Mouse (Mus musculus) forebrain, embryonic 11.5 days (tissue): Measurements from ENCODE around the gene Crisp2. TPM values are rescaled to one million over a fixed set of nuclear protein-coding genes. Genes with fewer than 3 reads are reported as not detected.
A peak's percentile ranks its signal among the peaks of the same experiment; 100 is the strongest.

Experiments used
- ATAC-seq: fragments of 200-750 bp; cut with Nextera tagmentation; replicated peaks from 2 replicates; pipeline ENCODE4 v1.8.0; 2017; ENCODE audit warnings: moderate TSS enrichment; ENCODE audit not compliant: low FRiP score
- DNase-seq: peaks from one replicate; pipeline ENCODE4 v3.0.0-alpha.2; 2017; ENCODE audit warnings: low spot score
- H3K27ac ChIP-seq: fragments of 300-500 bp; sonication (generic); 2 replicates; pipeline ENCODE4 v1.5.1; 2014; ENCODE audit warnings: low read depth, low read length
- H3K27me3 ChIP-seq: fragments of 300-500 bp; sonication (generic); 2 replicates; pipeline ENCODE4 v1.6.1; 2014; ENCODE audit warnings: mild to moderate bottlenecking, low read length, mixed read lengths; ENCODE audit not compliant: control insufficient read depth, insufficient read depth
- H3K36me3 ChIP-seq: fragments of 300-500 bp; sonication (generic); 2 replicates; pipeline ENCODE4 v1.6.1; 2014; ENCODE audit warnings: mild to moderate bottlenecking, low read length, moderate library complexity, mixed read lengths; ENCODE audit not compliant: control insufficient read depth, insufficient read depth
- H3K4me1 ChIP-seq: fragments of 300-500 bp; sonication (generic); replicated peaks from 2 replicates; pipeline ENCODE4 v1.6.1; 2014; ENCODE audit warnings: low read length, mixed read lengths; ENCODE audit not compliant: control insufficient read depth, insufficient read depth
- H3K4me2 ChIP-seq: fragments of 300-500 bp; sonication (generic); 2 replicates; pipeline ENCODE4 v1.6.1; 2014; ENCODE audit warnings: low read depth, mild to moderate bottlenecking, low read length, moderate library complexity, mixed read lengths; ENCODE audit not compliant: severe bottlenecking
- H3K4me3 ChIP-seq: fragments of 300-500 bp; sonication (generic); 2 replicates; pipeline ENCODE4 v1.5.1; 2014; ENCODE audit warnings: low read depth, low read length
- H3K9ac ChIP-seq: fragments of 300-500 bp; sonication (generic); 2 replicates; pipeline ENCODE4 v1.6.1; 2014; ENCODE audit warnings: low read length
- H3K9me3 ChIP-seq: fragments of 300-500 bp; sonication (generic); 2 replicates; pipeline ENCODE4 v1.6.1; 2016; ENCODE audit warnings: low read length, mixed read lengths; ENCODE audit not compliant: control insufficient read depth
- WGBS: fragments of 180-500 bp; shearing (Covaris S2); extraction: QIAGEN DNeasy Blood & Tissue Kit; methylation state at CpG from one replicate; pipeline ENCODE4 v1.1.7; 2014; 5-methylcytosine and 5-hydroxymethylcytosine counted together
- polyA plus RNA-seq: library from polyadenylated mRNA; unstranded; fragments of >200 nt; fragmentation: Nextera tagmentation; extraction: Ambion mirVana; gene quantifications from 2 replicates; pipeline ENCODE4 v1.2.1, GENCODE M21; 2014

Gene Crisp2
- not detected in 2 replicates for polyA plus RNA-seq

- DNase-seq (no peak), ATAC-seq (no peak)
- Histone ChIP-seq H3K4me3 (no peak within 1 kb of the TSS), H3K36me3 (no peaks in the 10 kb centered on the region), H3K4me2 (no peak within 1 kb of the TSS), H3K9me3 (no peaks in the 10 kb centered on the region), H3K4me1 (no peaks in the 10 kb centered on the region), H3K9ac (no peak within 1 kb of the TSS), H3K27me3 (no peaks in the 10 kb centered on the region), H3K27ac (no peak within 1 kb of the TSS)
- 63% methylated on average over 2 of the region's 2 CpGs for WGBS
Measured at GRCm38 (mm10) chr17:40806953-40807572, at the start of gene Crisp2. Gene Crisp2, minus strand, starts transcription at chr17:40807003.

GRCm38 (mm10) chr17:40855065-40855464 lies 48.3 kb upstream of the Crisp2 start:
- DNase-seq, result no peak
- Histone ChIP-seq H3K9ac (no peak overlapping the region), H3K4me3 (no peak overlapping the region), H3K36me3 (no peaks in the 10 kb centered on the region), H3K27me3 (no peaks in the 10 kb centered on the region), H3K4me2 (no peak overlapping the region), H3K9me3 (no peaks in the 10 kb centered on the region), H3K4me1 (no peaks in the 10 kb centered on the region), H3K27ac (no peak overlapping the region)
- ATAC-seq, result no peak

GRCm38 (mm10) chr17:40837308-40837707 lies 30.5 kb upstream of the Crisp2 start:
- Histone ChIP-seq H3K4me2 (no peak overlapping the region), H3K9ac (no peak overlapping the region), H3K4me3 (no peak overlapping the region), H3K9me3 (no peaks in the 10 kb centered on the region), H3K27ac (no peak overlapping the region), H3K4me1 (no peaks in the 10 kb centered on the region), H3K36me3 (no peaks in the 10 kb centered on the region), H3K27me3 (no peaks in the 10 kb centered on the region)
- ATAC-seq, result no peak
- DNase-seq, result no peak

GRCm38 (mm10) chr17:40831870-40832269 lies 25.1 kb upstream of the Crisp2 start:
- H3K9ac ChIP-seq, result no peak overlapping the region
- WGBS, result 60% methylated on average over 2 of the region's 2 CpGs
- H3K9me3 ChIP-seq, result no peaks in the 10 kb centered on the region
- no peaks in the 10 kb centered on the region for H3K27me3 ChIP-seq
- no peaks in the 10 kb centered on the region for H3K36me3 ChIP-seq
- no peak overlapping the region for H3K4me2 ChIP-seq
- no peaks in the 10 kb centered on the region for H3K4me1 ChIP-seq
- DNase-seq (no peak), ATAC-seq (no peak)
- H3K27ac ChIP-seq, result no peak overlapping the region
- no peak overlapping the region for H3K4me3 ChIP-seq

- ATAC-seq, result no peak
- 63% methylated on average over 8 of the region's 8 CpGs for WGBS
- no peak overlapping the region for H3K27ac ChIP-seq
Measured at GRCm38 (mm10) chr17:40824549-40824948, 17.7 kb upstream of the Crisp2 start.

GRCm38 (mm10) chr17:40823817-40824216 lies 17.0 kb upstream of the Crisp2 start:
- no peaks in the 10 kb centered on the region for H3K27me3 ChIP-seq
- H3K4me3 ChIP-seq, result no peak overlapping the region
- no peak overlapping the region for H3K9ac ChIP-seq
- no peak overlapping the region for H3K4me2 ChIP-seq
- DNase-seq (no peak), ATAC-seq (no peak)
- no peaks in the 10 kb centered on the region for H3K4me1 ChIP-seq
- WGBS, result 29% methylated on average over 4 of the region's 4 CpGs
- H3K36me3 ChIP-seq, result no peaks in the 10 kb centered on the region
- H3K27ac ChIP-seq, result no peak overlapping the region
- H3K9me3 ChIP-seq, result no peaks in the 10 kb centered on the region

More at GRCm38 (mm10) chr17:40824549-40824948, 17.7 kb upstream of the Crisp2 start:
- peak; percentile 51 for DNase-seq
- Histone ChIP-seq H3K36me3 (no peaks in the 10 kb centered on the region), H3K9ac (no peak overlapping the region), H3K27me3 (no peaks in the 10 kb centered on the region), H3K4me3 (no peak overlapping the region), H3K4me1 (no peaks in the 10 kb centered on the region), H3K9me3 (no peaks in the 10 kb centered on the region), H3K4me2 (no peak overlapping the region)

- Histone ChIP-seq H3K4me3 (no peak overlapping the region), H3K4me1 (no peaks in the 10 kb centered on the region), H3K27ac (no peak overlapping the region), H3K36me3 (no peaks in the 10 kb centered on the region), H3K4me2 (no peak overlapping the region), H3K9ac (no peak overlapping the region), H3K9me3 (no peaks in the 10 kb centered on the region), H3K27me3 (no peaks in the 10 kb centered on the region)
- no peak for ATAC-seq
- no peak for DNase-seq
- WGBS, result 86% methylated on average over 9 of the region's 9 CpGs
Measured at GRCm38 (mm10) chr17:40821477-40821876, 14.7 kb upstream of the Crisp2 start.

GRCm38 (mm10) chr17:40817340-40817943 lies 10.6 kb upstream of the Crisp2 start:
- no peaks in the 10 kb centered on the region for H3K36me3 ChIP-seq
- H3K9ac ChIP-seq, result no peak overlapping the region
- no peak overlapping the region for H3K4me2 ChIP-seq
- DNase-seq (no peak), ATAC-seq (no peak)
- no peaks in the 10 kb centered on the region for H3K27me3 ChIP-seq
- WGBS, result 73% methylated on average over 4 of the region's 4 CpGs
- H3K4me1 ChIP-seq, result no peaks in the 10 kb centered on the region
- no peak overlapping the region for H3K27ac ChIP-seq
- H3K4me3 ChIP-seq, result no peak overlapping the region
- no peaks in the 10 kb centered on the region for H3K9me3 ChIP-seq

GRCm38 (mm10) chr17:40812259-40812658 lies 5.5 kb upstream of the Crisp2 start:
- Histone ChIP-seq H3K27ac (no peak overlapping the region), H3K36me3 (no peaks in the 10 kb centered on the region), H3K9me3 (no peaks in the 10 kb centered on the region), H3K4me2 (no peak overlapping the region), H3K4me3 (no peak overlapping the region), H3K4me1 (no peaks in the 10 kb centered on the region), H3K27me3 (no peaks in the 10 kb centered on the region), H3K9ac (no peak overlapping the region)
- no peak for ATAC-seq
- WGBS, result 66% methylated on average over 2 of the region's 2 CpGs
- DNase-seq, result no peak
